Mouse (Mus musculus): ENCODE measurements around the gene Igfbp2.

Gene Igfbp2

DNA sequence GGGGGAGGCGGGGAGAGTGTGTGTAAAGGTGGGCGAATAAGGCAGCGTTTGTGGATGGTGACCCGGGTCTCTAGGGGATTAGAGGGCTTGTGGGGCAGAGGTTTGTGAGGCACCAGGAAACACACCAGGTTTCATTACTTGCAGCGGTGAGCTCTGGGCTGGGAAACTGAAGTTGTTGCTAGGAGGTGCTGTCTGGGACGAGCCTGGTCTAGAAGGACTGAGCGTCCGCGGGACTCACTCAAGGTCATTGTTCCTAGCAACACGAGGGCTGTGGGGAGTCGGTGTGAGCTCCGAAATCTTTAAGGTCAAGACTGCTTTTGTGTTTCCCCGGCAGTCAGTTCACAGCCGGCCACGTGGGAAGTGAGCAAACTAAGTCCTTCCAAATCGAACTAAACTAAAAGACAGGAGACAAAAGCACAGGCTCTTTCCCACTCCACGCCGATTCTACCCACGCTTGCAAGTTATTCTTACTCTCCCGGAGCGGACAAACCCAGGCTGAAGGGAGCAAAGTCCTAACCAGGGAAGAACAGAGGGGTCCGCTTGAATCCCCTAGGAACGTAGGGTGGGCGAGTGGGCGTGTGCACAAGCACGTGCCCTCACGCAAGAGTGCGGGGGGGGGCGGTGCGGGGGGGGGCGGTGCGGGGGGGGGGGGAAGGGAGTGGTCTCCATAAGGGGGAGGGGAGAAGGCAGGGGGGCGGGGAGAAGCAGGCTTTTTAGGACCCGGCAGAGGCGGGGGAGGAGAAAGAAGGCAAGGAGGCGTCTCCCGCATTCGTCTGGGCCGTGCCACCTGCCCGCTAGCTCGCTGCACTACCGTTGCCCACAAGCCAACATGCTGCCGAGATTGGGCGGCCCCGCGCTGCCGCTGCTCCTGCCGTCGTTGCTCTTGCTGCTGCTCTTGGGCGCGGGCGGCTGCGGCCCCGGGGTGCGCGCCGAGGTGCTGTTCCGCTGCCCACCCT lies at the start of gene Igfbp2:
Igfbp2 (plus strand) TSS at position 753 of the 956 bp plus-strand sequence.
- ATAC-seq (ENCODE audit: low TSS enrichment), result peak; percentile 71

DNA sequence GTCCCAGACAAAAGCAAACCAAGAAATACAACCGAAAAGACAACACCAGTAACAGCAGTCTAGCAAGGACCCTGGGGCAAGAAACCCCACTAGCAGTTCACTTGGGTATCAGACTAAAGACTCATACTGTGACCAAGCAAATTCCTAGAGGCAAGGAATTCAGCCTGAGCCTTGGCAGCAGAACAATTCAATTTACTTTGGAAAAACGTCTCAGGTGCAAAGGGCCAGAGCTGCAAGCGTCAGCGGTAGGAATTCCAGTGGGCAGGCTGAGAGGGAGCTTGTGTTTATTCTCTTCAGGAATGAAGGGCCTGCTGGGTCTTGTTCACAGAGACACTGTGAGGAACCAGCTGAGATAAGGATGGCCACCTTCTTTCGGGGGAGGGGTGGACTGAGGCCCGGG lies 45.5 kb upstream of the Igfbp2 start:
- ATAC-seq (ENCODE audit: low TSS enrichment), result no peak

DNA sequence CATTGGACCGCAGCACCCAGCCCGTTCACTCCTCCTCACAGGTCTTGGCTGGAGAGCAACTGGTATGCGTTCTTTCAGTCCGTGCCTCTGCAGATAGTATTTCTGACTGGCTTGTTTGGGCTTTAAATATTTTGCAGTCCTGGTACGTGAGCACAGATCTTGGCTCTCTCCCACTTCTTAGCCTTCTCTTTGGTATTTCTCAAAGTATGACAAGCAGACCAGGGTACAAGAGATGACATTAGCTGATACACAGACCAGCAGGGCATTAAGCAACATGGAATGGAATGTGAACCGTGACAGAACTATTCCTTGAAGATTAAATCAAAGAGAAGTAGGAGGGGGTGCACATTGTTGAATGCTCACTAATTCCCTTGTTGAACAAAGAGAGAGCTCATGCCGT lies 43.6 kb upstream of the Igfbp2 start:
- no peak for ATAC-seq (ENCODE audit: low TSS enrichment)

- no peak for ATAC-seq (ENCODE audit: low TSS enrichment)
Measured at GRCm38 (mm10) chr1:72783341-72783740, 41.0 kb upstream of the Igfbp2 start.

DNA sequence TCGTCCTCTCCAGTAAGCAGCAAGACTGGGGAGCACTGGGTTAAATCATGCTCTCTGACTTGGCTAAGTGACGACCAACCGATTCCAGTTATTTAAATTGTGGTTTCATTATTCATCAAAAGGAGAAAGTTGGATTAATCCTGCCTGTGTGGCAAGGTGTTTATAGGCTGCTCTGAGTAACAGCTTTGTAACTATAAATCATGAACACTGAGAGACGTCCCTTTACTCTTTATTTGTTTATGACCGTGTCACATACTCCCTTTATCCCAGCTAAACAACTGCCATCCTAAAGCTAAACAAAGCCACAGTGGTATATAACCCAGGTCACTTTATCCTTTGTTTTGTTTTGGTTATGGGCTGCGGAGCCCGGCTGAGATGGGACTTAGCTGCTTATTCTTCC lies 40.3 kb upstream of the Igfbp2 start:
- no peak for ATAC-seq (ENCODE audit: low TSS enrichment)

- no peak for ATAC-seq (ENCODE audit: low TSS enrichment)
Measured at GRCm38 (mm10) chr1:72790670-72791069, 33.6 kb upstream of the Igfbp2 start.

DNA sequence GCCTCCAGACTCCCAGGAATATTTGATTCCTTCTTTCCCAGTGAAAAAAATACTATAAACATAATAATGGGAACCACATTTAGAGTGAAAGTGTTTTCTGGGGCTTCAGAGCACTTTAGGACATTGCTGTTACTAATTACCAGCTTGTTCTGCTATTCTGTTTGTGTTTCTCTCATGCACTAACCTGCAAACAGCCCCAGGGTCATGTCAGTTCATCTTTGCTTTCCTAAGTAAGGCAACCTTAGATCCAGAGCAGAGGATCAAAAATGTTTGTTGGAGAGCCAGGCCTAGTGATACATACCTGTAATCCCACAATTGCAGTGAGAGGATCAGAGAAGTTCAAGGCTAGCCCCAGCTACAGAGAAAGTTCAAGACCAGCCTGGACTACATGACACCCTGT lies 32.6 kb upstream of the Igfbp2 start:
- ATAC-seq (ENCODE audit: low TSS enrichment), result no peak

- no peak for ATAC-seq (ENCODE audit: low TSS enrichment)
Measured at GRCm38 (mm10) chr1:72792262-72792661, 32.0 kb upstream of the Igfbp2 start.

DNA sequence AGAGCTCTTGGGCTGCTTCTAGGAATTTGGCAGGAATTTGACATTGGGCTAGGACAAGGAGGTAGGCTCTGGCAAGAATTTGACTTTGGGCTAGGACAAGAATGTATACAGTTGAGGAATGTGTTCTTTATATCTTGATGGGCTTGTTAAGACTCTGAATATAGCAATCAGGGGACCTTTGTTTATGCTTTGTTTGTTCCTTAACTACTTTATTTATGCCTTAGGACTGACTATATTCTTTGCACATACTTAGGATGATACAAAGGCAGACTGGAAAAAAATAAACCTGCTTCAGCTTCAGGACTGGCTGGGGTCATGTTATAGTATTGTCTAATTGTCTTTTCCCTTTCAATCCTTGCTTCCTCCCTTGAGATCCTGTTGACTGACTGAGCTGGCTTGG lies 31.1 kb upstream of the Igfbp2 start:
- ATAC-seq (ENCODE audit: low TSS enrichment), result no peak

GRCm38 (mm10) chr1:72796128-72796527 lies 28.2 kb upstream of the Igfbp2 start:
- no peak for ATAC-seq (ENCODE audit: low TSS enrichment)

- ATAC-seq (ENCODE audit: low TSS enrichment), result no peak
Measured at GRCm38 (mm10) chr1:72797102-72797665, 27.1 kb upstream of the Igfbp2 start.

DNA sequence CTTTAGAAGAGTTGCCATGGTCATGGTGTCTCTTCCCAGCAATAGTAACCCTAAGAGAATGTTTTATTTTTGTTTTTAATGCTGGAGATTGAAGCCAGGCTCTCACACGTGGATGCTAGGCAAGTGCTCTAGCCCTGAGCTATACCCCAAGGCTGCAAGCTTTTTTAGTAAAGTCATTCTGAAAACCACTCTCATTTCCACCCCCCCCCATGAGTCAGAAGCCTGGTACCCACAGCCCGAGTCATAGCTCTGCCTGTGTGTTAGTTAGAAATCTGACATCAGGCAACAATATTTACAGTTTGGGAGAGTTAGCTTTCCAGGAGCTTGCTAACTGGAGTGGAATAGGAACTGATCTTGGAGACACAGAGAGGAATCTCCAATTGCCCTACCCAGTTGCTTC lies 25.9 kb upstream of the Igfbp2 start:
- ATAC-seq (ENCODE audit: low TSS enrichment), result no peak

DNA sequence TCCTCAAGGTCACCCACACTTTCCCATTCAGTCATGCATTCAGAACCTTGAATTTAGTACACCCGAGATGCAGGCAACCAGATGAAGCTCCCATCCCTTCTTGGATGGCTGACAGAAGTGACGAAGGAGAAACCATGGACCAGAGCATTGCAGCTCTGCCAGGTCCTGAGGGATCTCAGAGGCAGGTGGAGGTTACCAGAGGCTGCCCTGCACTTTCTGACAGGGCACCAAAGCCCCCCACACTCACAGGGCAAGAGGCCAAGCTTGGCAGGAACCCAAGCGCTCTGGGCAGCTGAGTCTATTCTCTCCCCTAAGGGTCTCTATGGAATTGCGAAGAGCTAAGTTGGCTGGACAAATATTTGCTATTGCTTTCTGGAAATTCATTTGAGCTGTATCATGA lies 20.3 kb upstream of the Igfbp2 start:
- ATAC-seq (ENCODE audit: low TSS enrichment), result no peak

GRCm38 (mm10) chr1:72805037-72805436 lies 19.3 kb upstream of the Igfbp2 start:
- ATAC-seq (ENCODE audit: low TSS enrichment), result no peak

GRCm38 (mm10) chr1:72805476-72806043 lies 18.7 kb upstream of the Igfbp2 start:
- ATAC-seq (ENCODE audit: low TSS enrichment), result no peak

DNA sequence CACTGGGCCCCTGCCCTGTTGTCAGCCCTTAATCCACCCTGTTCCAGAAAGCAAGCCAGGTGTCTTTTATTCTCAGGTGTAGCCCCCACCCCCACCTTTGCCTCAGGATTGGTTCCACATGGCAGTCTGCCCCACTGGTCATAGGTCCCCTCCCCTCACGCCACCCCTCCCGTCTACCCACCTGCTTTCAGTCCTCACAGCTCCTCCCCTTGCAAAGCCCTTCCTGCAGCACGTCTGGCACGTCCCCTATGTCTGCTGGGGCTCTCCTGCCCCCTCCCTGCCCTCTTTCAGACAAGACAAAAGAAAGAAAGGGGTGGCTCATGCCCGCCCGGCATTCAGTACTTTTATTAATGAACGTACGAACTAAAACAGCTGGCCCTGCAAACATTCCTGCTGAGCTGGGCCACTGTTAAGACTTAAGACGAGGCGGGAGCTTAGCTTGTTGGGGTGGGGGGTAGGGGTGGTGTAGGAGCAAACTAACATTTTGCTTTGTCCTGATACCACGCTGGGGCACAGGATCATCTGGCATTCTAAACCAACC lies 18.2 kb upstream of the Igfbp2 start:
- no peak for ATAC-seq (ENCODE audit: low TSS enrichment)

- no peak for ATAC-seq (ENCODE audit: low TSS enrichment)
Measured at GRCm38 (mm10) chr1:72809304-72809703, 15.0 kb upstream of the Igfbp2 start.

DNA sequence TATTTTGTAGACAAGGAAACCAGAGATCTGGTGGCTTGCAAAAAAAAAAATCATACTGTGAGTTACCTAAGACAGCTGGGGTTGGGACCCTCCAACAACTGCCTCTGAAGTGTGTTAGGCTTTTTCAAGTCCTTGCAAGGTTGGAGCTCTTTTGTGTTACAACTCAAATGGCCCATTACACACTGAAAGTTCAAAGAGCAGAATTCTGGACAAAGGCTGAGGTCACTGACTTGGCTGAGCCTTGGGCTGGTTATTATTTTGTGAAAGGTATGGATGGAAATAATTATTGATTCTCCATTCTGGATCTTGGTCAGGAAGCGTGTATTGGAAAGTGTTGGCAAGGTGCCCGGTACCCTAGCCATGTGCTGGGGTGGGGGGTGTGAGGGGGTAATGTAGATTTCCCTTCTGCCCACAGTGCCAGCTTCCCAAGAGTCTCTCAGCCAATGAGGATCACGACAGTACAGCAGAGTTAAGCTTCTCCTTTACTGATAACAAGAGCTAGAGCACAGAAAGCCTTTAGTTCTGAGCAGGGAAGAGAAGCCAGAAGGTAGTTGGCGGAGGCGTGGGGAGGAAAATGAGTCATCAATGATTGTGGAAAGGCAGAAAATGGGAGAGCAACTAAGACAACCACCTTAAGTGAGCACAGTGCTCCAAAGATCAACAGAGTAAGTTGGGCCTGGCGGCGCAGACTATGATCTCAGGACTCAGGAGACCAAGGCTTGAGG lies 14.2 kb upstream of the Igfbp2 start:
- peak; percentile 100 for ATAC-seq (ENCODE audit: low TSS enrichment)

DNA sequence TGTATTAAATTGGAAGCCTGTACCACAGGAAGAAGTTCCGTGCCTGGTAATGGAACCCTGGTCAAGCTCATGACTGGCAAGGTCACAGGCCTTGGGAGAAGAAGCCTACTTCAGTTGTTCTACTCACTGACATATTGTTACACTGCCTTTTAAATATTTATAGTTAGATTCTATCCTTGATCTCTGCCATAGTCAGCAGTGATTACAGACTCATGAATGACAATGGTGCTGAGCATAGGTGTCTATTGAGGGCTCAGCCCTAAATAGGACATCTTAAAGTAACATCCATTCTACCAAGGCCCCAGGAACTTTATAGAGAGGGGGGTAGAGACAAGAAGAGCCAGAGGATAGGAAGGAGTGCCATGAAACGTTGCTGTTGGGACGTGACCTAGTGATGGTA lies 13.2 kb upstream of the Igfbp2 start:
- ATAC-seq (ENCODE audit: low TSS enrichment), result no peak

DNA sequence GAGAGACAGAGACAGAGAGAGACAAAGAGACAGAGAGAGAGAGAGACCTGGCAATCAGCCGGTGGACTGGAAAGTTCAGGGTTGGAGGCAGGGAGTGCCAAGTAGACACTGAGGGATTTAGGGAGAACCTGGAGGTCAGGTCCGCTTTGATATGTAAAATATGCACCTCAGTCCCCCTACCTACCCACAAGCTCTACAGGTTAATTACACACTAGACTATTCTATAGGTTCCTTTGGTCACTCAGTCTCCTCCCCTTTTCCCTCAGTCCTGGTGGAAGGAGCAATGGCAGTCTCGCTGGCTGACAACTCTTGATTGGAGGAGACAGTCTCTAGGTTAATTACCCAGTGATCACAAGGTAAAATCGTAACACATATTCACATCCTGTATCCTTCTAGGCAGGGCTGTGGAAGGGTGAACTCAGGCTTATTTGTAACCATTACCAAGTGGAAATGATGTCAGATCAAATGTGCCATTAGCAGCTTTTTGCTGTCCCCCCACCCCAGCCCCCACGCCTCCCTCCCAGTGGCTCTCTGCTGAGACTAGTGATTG lies 11.1 kb upstream of the Igfbp2 start:
- ATAC-seq (ENCODE audit: low TSS enrichment), result no peak

- ATAC-seq (ENCODE audit: low TSS enrichment), result no peak
Measured at GRCm38 (mm10) chr1:72813639-72814403, 10.5 kb upstream of the Igfbp2 start.
